Mouse (Mus musculus): ENCODE data around the gene Fam19a3. TPM values are rescaled to one million over a fixed set of nuclear protein-coding genes. Genes with fewer than 3 reads are reported as not detected.

Fam19a3 gene
- total RNA-seq, 2 experiments from 2014 or later, result 0.10 TPM; not detected in 1

DNA sequence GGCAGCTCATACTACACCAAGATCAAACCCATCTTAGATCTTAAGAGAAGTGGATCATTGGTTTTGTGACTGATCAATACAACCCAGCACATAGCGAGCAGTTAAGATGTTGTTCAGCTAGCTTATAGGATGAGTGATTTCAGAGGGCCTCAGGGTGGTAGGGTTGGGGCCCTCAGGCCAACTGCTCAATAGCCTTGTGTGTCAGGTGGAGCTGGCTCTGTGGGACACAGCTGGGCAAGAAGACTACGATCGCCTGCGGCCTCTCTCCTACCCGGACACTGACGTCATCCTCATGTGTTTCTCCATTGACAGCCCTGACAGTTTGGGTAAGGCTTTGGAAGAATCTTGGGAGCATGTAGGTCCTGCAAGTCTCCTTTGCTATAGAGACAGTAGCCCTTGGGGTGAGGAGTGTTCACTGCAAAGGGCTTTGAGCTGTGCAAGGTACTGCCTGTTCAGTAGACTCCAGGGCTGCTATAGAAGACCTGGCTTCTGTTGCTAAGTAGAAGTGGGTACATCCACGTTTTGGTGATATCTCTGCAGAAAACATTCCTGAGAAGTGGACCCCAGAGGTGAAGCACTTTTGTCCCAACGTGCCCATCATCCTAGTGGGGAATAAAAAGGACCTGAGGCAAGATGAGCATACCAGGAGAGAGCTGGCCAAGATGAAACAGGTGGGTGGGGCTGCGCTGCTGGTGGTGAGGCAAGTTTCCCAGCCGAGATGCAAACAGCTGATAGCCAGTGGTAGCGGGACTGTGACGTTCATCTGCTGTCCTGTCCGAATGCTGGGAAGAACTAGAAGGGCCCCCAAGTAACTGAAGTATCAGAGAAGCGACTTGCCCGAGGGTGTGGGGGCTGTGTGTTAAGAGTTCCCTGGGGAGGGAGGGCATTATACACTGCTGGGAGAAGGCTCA, 11.0 kb upstream of the Fam19a3 start:
- DNase-seq (ENCODE audit: low spot score in 2 of 2), result no peak

DNA sequence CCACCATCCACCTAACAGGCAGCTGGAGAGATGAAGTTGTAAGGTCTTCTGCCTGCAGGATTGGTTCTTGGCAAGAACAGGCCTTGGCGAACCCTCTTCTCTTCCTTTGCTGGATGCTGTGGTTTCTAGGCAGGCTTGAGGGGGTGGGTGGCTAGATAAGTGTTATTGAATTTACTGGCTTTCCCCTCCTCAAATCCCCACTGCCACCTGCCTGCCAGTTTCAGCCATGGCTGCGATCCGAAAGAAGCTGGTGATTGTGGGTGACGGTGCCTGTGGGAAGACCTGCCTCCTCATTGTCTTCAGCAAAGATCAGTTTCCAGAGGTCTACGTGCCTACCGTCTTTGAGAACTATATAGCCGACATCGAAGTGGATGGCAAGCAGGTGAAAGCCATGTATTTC, 10.0 kb upstream of the Fam19a3 start:
- DNase-seq (ENCODE audit: low spot score in 2 of 2), result peak in 1 of 2 experiments; percentile 12

DNA sequence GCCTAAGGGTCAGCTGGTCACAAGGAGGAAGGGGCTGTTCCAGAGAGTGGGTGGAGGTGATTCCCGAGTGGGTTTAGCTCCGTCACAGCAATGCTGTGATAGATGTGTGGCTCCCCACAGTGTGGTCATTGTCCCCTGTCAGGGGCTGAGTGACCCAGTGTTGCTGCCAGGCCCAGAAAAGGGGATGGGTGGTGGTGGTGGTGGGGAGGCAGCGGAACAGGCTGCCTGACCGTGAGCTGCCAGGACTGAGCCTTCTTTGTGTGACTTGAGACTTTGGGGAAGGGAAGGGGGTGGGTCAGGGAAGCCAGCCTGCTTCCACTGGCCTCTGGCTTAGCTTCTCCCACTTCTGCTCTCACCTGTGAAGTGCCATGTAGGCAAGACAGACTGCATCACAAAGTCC, 9.4 kb upstream of the Fam19a3 start:
- DNase-seq (ENCODE audit: low spot score in 2 of 2), result peak in 1 of 2 experiments; percentile 29

DNA sequence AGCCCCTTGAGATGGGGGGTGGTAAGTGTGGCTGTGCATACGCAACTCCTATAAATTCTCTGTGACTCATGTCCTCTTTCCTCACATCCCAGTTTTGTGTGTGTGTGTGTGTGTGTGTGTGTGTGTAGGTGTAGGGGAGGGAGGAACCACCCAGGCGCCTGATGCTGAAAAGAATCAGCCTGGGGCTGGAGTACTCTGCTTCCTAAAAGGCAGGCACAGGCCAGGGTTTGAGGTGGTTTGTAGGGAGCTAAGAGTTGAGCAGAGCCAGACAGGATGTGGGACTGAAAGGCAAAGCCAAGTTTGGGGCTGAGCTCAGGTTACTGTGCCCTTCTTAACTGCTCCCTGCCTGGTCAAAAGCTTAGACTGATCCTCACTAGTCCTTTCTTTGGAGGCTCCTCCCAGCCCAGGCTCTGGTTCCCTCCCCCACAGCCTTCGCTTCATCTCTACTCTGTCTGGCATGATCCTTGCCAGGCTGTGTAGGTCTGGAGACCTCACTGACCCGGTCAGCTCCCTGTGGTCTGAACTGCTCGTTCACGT, 8.8 kb upstream of the Fam19a3 start:
- DNase-seq (ENCODE audit: low spot score in 2 of 2), result peak in 1 of 2 experiments; percentile 15

DNA sequence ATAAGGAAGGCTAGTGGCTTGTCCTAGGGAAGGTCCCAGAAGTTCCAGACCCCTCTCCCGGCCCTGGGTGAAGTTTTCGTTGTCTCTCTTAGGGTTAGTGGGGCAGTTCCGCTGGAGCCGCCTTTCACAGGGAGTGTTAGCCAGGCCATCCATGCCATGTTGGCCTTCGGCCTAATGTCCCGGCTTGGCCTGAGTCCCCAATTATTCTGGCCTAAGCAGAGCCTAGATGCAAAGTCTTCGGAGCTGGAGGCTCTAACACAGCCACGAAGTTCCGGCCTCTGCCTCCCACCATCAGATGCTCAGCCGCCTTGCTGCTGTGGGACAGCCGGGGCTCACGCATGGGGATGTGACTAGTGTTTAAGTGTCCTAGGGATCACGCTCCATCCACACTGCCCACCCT, 8.2 kb upstream of the Fam19a3 start:
- no peak for DNase-seq (ENCODE audit: low spot score in 2 of 2)

DNA sequence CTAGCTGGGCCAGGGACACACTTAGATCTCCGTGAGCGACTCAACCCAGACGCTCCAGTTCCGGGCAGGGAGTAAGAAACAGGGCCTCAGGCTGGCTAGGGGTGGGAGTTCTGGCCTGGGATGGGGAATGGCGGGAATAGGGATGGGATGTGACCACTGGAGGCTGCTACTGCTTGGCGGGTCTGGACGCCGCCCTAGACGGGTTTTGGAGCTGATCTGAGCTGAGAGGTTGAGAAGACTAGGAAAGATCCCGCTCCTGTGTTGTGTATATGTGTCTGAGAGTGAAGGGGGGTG, 7.6 kb upstream of the Fam19a3 start:
- DNase-seq (ENCODE audit: low spot score in 2 of 2), result no peak

DNA sequence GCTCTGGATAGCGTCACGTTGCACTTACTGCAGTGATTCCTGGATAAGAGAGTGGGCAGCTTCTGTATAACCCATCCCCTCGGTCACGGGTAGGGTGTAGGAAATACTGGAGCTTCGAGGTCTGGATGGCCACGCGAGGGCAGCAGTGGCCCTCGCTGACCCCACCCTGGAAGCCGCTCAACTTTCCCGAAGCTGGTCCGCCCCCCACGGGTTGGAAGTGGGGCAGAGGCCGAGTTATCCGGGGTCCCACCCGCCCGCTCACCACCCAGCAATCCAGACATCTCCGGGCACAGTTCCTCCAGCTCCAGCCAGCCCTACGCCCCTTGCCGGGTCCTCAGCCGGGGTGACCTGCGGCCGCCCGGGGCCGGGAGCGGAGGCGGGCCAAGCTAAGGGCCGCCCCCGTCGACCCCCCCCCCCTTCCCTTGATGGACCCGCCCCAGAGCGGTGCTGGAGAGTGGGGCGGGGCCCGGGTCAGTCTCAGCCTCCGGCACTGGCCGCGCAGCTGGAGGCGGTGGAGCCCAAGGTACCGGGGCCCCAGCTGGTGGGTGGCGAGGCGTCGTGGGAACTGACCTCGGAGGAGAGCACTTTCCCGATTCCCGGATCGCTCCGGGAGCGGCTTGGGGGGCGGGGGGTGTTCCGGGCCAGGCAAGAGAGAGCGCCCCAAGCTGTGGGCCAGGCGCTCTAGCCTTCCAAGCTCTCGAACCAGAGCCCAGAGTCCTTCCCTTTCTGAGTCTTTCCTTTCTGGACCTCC, 7.1 kb upstream of the Fam19a3 start:
- DNase-seq (ENCODE audit: low spot score in 2 of 2), result peak; percentile 70 to 74

DNA sequence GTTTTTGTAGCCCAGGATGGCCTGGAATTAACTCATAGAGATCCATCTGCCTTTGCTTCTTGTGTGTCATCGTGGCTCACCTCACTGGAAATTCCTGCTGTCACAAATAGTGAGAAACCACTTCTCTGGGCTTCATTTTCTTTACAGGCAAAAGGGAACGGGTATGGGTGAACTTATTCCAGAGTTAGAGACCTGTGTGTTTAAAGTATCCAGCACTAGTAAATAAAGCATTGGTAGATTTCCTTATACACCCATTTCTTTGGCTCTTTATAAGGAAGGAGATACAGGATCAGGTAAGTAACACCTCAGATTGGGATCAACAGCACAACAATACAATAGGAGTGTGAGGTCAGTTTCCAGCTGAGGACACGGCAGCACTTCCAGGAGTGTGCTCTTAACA, 6.4 kb upstream of the Fam19a3 start, which contains the start of gene Rhoc:
TSS of gene Rhoc (plus strand) at position 301 of the 400 bp plus-strand sequence.
- DNase-seq (ENCODE audit: low spot score in 2 of 2), result no peak

DNA sequence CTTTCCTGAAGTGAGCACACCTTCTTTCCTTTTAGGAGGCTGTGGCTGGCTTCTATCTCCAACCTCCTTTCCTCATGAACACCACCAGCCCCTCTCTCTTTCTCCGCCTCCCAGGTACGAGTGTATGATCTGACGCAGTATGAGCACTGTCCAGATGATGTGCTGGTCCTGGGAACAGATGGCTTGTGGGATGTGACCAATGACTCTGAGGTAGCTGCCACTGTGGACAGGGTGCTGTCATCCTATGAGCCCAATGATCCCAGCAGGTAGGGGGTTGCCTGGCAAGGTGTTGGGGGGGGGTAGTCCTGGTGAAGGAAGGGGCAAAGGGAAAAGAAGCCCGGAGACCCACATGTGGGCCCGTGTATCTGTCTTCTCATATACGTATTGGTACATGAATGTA, 3.6 kb upstream of the Fam19a3 start:
- no peak for DNase-seq (ENCODE audit: low spot score in 2 of 2)

DNA sequence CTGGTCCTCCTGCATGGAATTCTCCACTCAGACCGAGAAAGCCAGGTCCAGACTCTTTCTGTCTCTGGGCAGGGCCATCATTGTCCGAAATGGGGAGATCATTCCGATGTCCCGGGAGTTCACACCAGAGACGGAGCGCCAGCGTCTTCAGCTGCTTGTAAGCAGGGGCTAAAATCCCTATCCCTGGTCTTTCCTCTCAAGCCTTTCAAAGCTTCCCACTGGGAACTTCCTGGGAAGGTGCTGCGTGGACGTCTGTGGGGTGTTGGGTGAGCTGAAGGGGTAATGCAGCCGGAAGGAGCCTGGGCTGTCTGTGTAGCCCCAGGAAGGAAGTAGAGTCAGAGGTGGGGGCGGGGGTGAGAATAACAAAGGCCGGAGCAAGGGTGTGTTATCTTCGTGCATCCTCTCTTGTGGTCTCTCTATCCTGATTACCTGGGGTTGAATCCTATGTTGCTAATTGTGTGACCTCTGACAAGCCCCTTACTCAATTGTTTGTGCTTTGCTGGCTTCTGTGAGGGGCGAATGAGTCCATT, 2.4 kb upstream of the Fam19a3 start:
- DNase-seq (ENCODE audit: low spot score in 2 of 2), result no peak

DNA sequence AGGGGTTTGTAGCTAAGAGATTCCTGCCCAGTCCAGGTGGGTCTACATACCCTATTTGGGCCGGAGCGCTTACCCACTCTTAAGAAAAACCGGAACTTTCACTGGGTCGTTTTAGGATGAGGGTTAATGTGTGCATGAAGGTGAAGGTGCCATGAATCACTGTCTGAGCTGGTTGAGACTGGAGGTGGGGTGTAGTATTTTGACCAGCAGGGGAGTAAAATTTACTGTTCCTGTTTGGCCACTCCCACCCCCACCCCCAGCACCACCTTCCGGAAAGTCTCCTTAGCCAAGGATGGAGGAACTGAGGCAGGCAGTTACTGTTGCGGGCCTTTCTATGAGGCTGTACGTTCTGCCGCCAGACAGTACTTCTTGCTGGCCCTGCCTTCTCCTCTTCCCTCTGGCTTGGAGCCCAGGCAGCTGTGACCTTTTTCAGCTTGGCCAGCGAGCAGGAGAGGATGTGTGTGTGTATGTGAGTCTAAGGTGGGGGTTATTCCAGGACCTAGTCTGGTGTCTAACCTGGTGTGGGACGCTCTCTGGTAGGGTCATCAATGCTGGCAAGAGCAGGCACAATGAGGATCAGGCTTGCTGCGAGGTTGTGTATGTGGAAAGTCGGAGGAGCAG, 531 bp upstream of the Fam19a3 start:
- DNase-seq (ENCODE audit: low spot score in 2 of 2), result no peak

DNA sequence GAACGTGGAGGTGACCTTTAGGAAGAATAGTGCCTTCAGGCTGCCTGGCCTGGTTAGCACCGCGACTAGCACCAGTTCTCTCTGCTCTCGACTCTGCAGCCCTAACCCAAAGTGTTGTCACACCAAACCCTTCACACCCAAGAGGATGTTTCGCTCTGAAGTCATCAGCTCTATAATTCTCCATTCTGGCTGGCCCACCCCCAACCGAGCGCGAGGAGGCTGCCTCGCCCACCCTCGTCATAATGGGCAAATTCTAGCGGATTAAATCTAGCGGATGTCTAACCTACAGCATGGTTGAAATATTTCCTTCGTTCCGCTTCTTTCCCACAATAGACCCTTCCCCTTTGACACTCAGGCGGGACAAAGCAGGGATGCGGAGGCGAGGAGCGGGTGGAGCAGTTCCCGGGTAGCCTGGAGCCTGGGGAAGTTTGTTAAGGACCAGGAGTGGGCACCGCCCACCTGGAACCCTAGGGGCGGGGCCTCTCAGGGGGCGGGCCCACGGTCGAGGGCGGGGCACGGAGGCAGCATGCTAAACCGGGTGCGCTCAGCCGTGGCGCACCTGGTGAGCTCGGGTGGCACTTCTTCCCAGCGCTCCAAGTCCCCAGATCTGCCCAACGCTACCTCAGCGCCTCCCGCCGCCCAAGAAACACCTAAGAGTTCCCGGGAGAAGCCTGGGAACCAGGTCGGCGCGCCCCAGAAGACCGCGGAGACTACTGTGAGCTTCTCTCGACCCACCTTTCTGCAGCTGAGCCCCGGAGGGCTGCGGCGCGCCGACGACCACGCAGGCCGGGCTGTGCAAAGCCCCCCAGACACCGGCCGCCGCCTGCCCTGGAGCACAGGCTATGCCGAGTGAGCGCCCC, 849 bp downstream of the Fam19a3 start, which contains the start of gene Ppm1j:
TSS of gene Ppm1j (plus strand) at position 496 of the 860 bp plus-strand sequence.
- no peak for DNase-seq (ENCODE audit: low spot score in 2 of 2)

DNA sequence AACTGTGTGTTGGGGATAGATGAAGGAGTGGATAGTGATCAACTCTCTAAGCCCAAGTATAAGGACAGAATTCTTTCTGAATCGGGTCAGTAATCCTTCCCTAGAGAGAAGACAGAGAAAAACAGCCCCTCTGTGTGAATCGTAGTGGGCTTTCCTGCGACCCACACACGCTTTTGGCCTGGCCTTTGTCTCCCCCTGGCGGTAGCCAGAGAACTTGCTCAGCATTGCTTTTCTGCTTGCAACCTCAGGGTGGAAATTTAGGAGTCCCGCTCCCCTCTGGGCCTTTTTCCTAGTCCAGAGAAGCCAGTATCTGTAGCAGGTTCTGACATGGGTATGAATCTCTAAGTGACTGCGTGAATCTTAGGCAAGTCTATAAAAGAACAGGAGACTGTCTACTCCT, 1.7 kb downstream of the Fam19a3 start:
- peak; percentile 53 to 72 for DNase-seq (ENCODE audit: low spot score in 2 of 2)

DNA sequence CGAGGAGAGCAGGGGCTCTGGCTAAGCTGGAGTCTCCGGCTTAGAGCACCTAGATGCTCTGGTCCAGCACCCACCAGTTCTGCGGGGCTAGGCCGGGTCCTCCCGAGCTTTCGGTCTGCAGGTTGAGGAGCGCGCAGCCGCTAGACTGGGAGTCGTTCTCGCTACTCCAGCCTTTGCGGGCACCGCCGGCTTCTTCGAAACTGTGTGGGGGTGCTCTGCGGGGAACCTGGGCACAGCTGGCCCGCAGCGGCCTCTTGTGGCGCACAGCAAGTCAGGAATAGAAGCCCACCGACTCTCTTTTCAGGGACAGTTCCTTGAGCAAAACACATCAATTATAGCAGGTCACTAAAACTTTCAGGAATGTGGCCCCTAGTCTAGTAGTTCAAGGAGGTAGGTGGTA, 4.3 kb downstream of the Fam19a3 start:
- no peak for DNase-seq (ENCODE audit: low spot score in 2 of 2)

DNA sequence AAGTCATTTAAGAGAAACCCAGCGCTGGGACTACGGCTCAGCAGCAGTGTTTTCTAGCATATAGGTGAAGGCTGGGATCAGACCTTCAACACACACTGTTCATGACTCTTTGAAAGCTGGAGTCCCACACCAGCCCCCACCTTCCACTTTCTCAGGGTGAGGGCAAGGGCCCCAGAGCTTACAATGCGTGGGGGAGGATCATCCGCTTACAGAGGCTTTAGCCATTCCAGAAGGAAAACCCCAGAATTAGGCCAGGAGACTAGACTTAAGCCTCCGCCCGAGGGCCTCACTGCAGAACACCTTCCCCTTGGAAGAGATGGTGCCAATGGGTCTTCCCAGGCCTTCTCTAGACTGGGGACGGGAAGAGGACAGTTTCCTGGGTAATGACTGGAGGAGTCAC, 8.3 kb downstream of the Fam19a3 start:
- no peak for DNase-seq (ENCODE audit: low spot score in 2 of 2)

DNA sequence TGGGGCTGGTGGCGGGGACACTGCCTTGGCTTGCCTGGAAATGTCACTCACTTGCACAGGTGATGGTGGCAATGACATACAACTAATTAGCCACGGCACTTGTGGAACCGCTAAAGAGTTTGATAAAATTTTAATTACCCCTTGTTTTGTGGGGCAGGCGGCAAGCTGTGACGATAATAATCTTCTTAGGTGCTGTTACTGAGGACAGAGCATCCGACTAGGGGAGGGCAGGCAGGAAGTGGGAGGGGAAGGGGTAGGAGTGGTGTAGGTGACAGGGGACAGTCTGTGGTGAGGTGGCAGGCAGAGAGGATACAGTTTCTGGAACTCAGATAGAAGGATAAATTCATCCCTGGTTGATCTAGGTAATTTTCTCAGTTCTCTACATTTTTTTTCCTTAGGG, 10.2 kb downstream of the Fam19a3 start:
- DNase-seq (ENCODE audit: low spot score in 2 of 2), result no peak

DNA sequence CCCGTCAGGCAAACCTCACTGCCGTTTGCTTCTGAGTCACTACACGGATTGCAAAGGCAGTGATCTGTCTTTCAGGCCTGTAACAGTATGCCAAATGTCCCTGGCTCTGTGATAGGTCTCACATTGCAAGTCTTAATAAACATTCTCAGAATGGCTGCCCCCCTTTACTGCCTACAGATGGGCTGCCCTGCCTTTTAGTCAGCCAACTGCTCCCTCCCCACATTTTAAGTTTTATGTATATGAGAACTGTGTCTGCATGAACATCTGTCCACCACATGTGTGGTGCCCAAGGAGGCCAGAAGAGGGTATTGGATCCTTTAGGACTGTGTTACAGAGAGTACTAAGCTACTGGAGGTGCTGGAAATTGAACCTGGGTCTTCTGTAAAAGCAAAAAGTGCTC, 10.7 kb downstream of the Fam19a3 start:
- DNase-seq (ENCODE audit: low spot score in 2 of 2), result no peak

DNA sequence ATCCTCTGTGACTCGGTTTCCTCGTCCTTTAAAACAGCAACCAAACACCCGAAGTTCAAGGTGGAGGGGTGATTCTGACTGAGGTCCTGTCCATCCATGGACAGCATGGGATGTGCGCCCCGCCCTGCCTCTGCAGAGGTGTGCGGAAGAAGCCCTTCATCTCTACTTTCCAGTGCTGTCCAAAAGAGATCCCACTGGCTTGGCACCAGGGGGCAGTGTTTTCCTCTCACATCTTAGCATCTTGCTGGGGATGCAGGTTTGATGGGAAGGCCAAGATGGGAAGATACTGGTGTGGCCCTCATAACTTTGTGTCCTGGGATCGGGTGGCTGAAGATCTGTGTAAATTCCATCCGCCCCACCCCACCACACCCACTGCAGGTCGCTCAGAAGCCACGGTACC, 11.6 kb downstream of the Fam19a3 start:
- no peak for DNase-seq (ENCODE audit: low spot score in 2 of 2)

DNA sequence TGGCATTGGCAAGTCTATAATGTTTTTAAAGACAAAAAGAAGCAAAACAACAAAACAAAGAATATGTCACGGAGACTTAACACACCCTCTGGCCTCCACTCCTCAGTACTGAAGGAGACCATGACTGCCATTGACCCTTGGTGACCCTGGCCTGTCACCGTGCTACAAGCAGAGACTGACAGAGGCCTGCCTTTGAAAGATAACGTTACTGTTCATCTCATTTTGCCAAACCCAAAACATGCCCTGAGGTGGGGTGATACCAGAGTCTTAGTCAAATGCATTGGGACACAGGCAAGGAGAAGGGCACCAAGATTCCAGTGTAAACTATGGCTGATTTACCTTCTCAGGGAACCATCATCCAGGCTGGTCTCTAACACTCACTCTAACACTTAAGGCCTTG, 12.5 kb downstream of the Fam19a3 start:
- no peak for DNase-seq (ENCODE audit: low spot score in 2 of 2)

DNA sequence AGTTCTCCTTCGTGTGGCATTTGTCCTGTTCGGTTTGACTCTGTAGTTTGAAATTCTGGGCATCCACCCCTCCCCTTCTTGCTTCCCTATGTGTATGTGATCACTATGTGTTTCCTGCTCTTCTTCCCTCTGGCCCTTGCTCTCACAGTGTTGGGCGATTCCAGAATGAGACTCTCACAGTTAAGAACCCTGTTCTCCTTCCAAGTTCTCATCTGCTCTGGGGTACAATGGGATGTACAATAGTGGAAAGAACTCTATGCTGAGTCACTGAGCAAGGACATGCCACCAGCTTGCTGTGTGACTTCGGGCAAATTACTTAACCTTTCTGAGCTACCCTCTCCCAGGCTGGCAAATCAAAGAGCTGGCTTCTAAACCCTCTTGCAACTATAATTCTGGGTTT, 13.9 kb downstream of the Fam19a3 start:
- DNase-seq (ENCODE audit: low spot score in 2 of 2), result no peak
